8 mouse cellular contexts compared by ENCODE assay signal in the genomic region with DNA sequence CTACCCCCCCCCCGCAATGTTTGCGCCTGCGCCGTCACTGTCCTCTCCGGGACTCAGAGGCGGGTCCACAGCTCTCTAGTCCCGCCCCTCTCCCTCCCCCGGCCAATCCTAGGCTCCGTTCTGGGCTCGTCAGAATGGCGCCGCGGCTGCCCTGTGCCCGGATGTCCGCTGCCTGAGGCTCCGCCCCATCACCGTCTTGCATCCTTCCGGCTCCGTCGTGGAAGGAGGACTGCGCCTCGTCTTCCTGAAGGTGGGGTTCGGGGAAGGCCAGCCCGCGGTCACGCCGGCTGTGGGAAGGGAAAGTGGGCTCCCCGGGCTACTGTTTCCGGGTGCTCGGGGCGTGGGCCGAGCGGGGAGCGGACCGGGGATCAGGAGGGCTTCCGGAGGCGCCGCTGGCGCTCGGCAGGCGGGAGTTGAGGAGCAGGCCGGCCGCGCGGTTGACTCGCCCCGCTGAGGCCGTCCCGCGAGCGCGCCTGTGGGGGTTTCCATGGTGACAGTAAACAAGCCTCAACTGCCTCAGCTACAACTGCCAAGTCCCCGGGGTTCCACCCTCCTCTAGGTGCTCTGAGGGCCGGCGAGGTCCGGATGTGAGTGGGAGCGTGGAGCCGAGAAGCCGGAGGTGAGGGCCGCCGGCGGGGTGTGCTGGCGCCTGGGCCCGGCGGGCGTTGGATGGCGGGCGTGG. TPM values are rescaled to one million over a fixed set of nuclear protein-coding genes. Genes with fewer than 3 reads are reported as not detected.
DNase-seq lines count a peak whose midpoint lies in the region; ATAC-seq and TF ChIP-seq lines count a peak whose summit lies in the region.

No protein-coding gene starts in this region.

- peak overlapping the region; percentile 96 for H3K27ac ChIP-seq in heart, embryonic 12.5 days (ENCODE audit: poor library complexity, severe bottlenecking)
- H3K27ac ChIP-seq in kidney, postnatal 0 days: peak overlapping the region; percentile 99
- peak overlapping the region; percentile 99 for H3K27ac ChIP-seq in liver, embryonic 11.5 days (ENCODE audit: low read depth, low read length)
- H3K27ac ChIP-seq in stomach, embryonic 14.5 days (ENCODE audit: low read length): peak overlapping the region; percentile 99

- H3K4me1 ChIP-seq in erythroblast, embryonic 14.5 days (ENCODE audit: control insufficient read depth): peaks cover 78% of the 10 kb centered on the region
- peaks cover 35% of the 10 kb centered on the region for H3K4me1 ChIP-seq in heart, embryonic 12.5 days (replicated peaks)
- peaks cover 10% of the 10 kb centered on the region; the same call in 1 of the 2 replicates for H3K4me1 ChIP-seq in kidney, postnatal 0 days (replicated peaks; ENCODE audit: insufficient read depth, low read length)
- H3K4me1 ChIP-seq in liver, embryonic 11.5 days (replicated peaks; ENCODE audit: control insufficient read depth, insufficient read depth, low read length): peaks cover 25% of the 10 kb centered on the region
- peaks cover 24% of the 10 kb centered on the region for H3K4me1 ChIP-seq in stomach, embryonic 14.5 days (ENCODE audit: control insufficient read depth, insufficient read depth, low read length)

- H3K79me2 ChIP-seq in C2C12 (ENCODE audit: control insufficient read depth, insufficient read depth): peaks cover 61% of the 10 kb centered on the region

- peak overlapping the region; percentile 87 for H3K4me2 ChIP-seq in heart, embryonic 12.5 days
- H3K4me2 ChIP-seq in kidney, postnatal 0 days (ENCODE audit: low read length): peak overlapping the region; percentile 92
- peak overlapping the region; percentile 97 for H3K4me2 ChIP-seq in liver, embryonic 11.5 days
- peak overlapping the region; percentile 62 for H3K4me2 ChIP-seq in stomach, embryonic 14.5 days (replicated peaks; ENCODE audit: low read depth, low read length)

- peaks cover 12% of the 10 kb centered on the region for H3K36me3 ChIP-seq in C2C12 (ENCODE audit: control insufficient read depth, insufficient read depth)
- peaks cover 10% of the 10 kb centered on the region for H3K36me3 ChIP-seq in erythroblast, embryonic 14.5 days (ENCODE audit: control insufficient read depth)
- H3K36me3 ChIP-seq in heart, embryonic 12.5 days: no peaks in the 10 kb centered on the region
- no peaks in the 10 kb centered on the region for H3K36me3 ChIP-seq in kidney, postnatal 0 days (ENCODE audit: insufficient read depth, low read length)
- H3K36me3 ChIP-seq in liver, embryonic 11.5 days (ENCODE audit: control insufficient read depth, insufficient read depth, low read length): peaks cover 2% of the 10 kb centered on the region; the same call in 1 of the 2 replicates
- H3K36me3 ChIP-seq in stomach, embryonic 14.5 days (ENCODE audit: control insufficient read depth, insufficient read depth, low read length): no peaks in the 10 kb centered on the region

- H3K27me3 ChIP-seq in C2C12 (ENCODE audit: control insufficient read depth, insufficient read depth, insufficient read length): no peaks in the 10 kb centered on the region
- no peaks in the 10 kb centered on the region for H3K27me3 ChIP-seq in erythroblast, embryonic 14.5 days (ENCODE audit: control insufficient read depth)
- H3K27me3 ChIP-seq in heart, embryonic 12.5 days (replicated peaks): no peaks in the 10 kb centered on the region
- no peaks in the 10 kb centered on the region for H3K27me3 ChIP-seq in kidney, postnatal 0 days (ENCODE audit: insufficient read depth, low read length)
- no peaks in the 10 kb centered on the region for H3K27me3 ChIP-seq in liver, embryonic 11.5 days (replicated peaks; ENCODE audit: control insufficient read depth, insufficient read depth, low read length)
- H3K27me3 ChIP-seq in stomach, embryonic 14.5 days (ENCODE audit: control insufficient read depth, insufficient read depth, low read length): no peaks in the 10 kb centered on the region

- no peaks in the 10 kb centered on the region for H3K9me3 ChIP-seq in erythroblast, embryonic 14.5 days (ENCODE audit: control insufficient read depth, low read length)
- no peaks in the 10 kb centered on the region for H3K9me3 ChIP-seq in heart, embryonic 12.5 days (replicated peaks)
- H3K9me3 ChIP-seq in kidney, postnatal 0 days (replicated peaks; ENCODE audit: low read length): no peaks in the 10 kb centered on the region
- H3K9me3 ChIP-seq in liver, embryonic 11.5 days (ENCODE audit: control insufficient read depth, low read length): no peaks in the 10 kb centered on the region
- H3K9me3 ChIP-seq in stomach, embryonic 14.5 days (ENCODE audit: control insufficient read depth, low read depth, low read length): no peaks in the 10 kb centered on the region

- H3K79me3 ChIP-seq in C2C12 (ENCODE audit: low read depth): peaks cover 45% of the 10 kb centered on the region

- TF ChIP-seq CTCF in C2C12 (IDR thresholded peaks at IDR 0.05; ENCODE audit: control insufficient read depth, insufficient read depth, insufficient read length): no peak
- TF ChIP-seq CTCF in brain, embryonic 14.5 days (IDR thresholded peaks at IDR 0.05; ENCODE audit: borderline replicate concordance, extremely low read depth, insufficient read depth, insufficient read length): no peak
- TF ChIP-seq CTCF in kidney, postnatal 0 days (IDR thresholded peaks at IDR 0.05; ENCODE audit: low read depth): no peak

- H3ac ChIP-seq in C2C12 (ENCODE audit: control insufficient read depth, insufficient read length, low read depth): peak overlapping the region; percentile 98

- peak; percentile 99 for DNase-seq in brain, embryonic 14.5 days (ENCODE audit: low read depth)
- peak; percentile 99 for DNase-seq in kidney, postnatal 0 days (ENCODE audit: low spot score)
- peak; percentile 97 for DNase-seq in liver, embryonic 11.5 days (ENCODE audit: low spot score)
- peak; percentile 99 for DNase-seq in naive thymus-derived CD4-positive, alpha-beta T cell, adult 2 months (ENCODE audit: low read depth)

- ATAC-seq in heart, embryonic 12.5 days (ENCODE audit: insufficient number of reproducible peaks, low FRiP score): peak; percentile 97
- ATAC-seq in kidney, postnatal 0 days (replicated peaks; ENCODE audit: low FRiP score, low read depth): peak; percentile 94
- ATAC-seq in liver, embryonic 11.5 days (replicated peaks; ENCODE audit: low FRiP score): peak; percentile 89
- ATAC-seq in stomach, embryonic 14.5 days (ENCODE audit: insufficient number of reproducible peaks, insufficient read depth, low FRiP score, low read depth): peak; percentile 95

- H3K4me3 ChIP-seq in C2C12 (ENCODE audit: insufficient read depth, poor library complexity, severe bottlenecking): peak overlapping the region; percentile 98
- H3K4me3 ChIP-seq in erythroblast, embryonic 14.5 days (replicated peaks): peak overlapping the region; percentile 97
- peak overlapping the region; percentile 84 for H3K4me3 ChIP-seq in heart, embryonic 12.5 days
- H3K4me3 ChIP-seq in kidney, postnatal 0 days (replicated peaks; ENCODE audit: low read depth, low read length): peak overlapping the region; percentile 88
- H3K4me3 ChIP-seq in liver, embryonic 11.5 days (ENCODE audit: low read depth, low read length): peak overlapping the region; percentile 99
- H3K4me3 ChIP-seq in stomach, embryonic 14.5 days (ENCODE audit: low read depth, low read length): peak overlapping the region; percentile 100

- WGBS in heart, embryonic 12.5 days: 1% methylated on average over 61 of the region's 68 CpGs
- WGBS in kidney, postnatal 0 days: 1% methylated on average over 68 of the region's 68 CpGs
- under 1% methylated on average over 61 of the region's 68 CpGs for WGBS in liver, embryonic 11.5 days
- under 1% methylated on average over 64 of the region's 68 CpGs for WGBS in stomach, embryonic 14.5 days

- peak overlapping the region; percentile 93 for H3K9ac ChIP-seq in heart, embryonic 12.5 days
- peak overlapping the region; percentile 99 for H3K9ac ChIP-seq in kidney, postnatal 0 days (ENCODE audit: low read depth, low read length)
- H3K9ac ChIP-seq in liver, embryonic 11.5 days (ENCODE audit: low read depth, low read length): peak overlapping the region; percentile 100
- peak overlapping the region; percentile 99 for H3K9ac ChIP-seq in stomach, embryonic 14.5 days (replicated peaks; ENCODE audit: low read depth, low read length)

- peak; percentile 77 for TF ChIP-seq POLR2A in brain, embryonic 14.5 days (IDR thresholded peaks at IDR 0.05; ENCODE audit: borderline replicate concordance, extremely low read depth, insufficient read depth, insufficient read length, poor library complexity, severe bottlenecking)

TF ChIP-seq in C2C12, 6 proteins besides CTCF, POLR2A, EP300 and RAD21:
- TF ChIP-seq MAX (IDR thresholded peaks at IDR 0.05) (peak; percentile 40), FOSL1 (IDR thresholded peaks at IDR 0.05; ENCODE audit: insufficient read depth, low read length, poor library complexity, severe bottlenecking) (no peak), CEBPB (IDR thresholded peaks at IDR 0.05; ENCODE audit: low read depth) (no peak)

RNA-seq across cellular contexts. Expression of gene Hnrnpf, which starts 6.6 kb away (rescaled TPM):
- polyA plus RNA-seq in C2C12 (2012; fragmentation: generic; extraction: Trizol): 374 TPM
- 240 and 265 TPM in 2 replicates for polyA plus RNA-seq in brain, embryonic 14.5 days (2012; rRNA removed)
- 13.1 and 14.1 TPM in 2 replicates for polyA plus RNA-seq in erythroblast, embryonic 14.5 days (2012)
- 530 and 545 TPM in 2 replicates for polyA plus RNA-seq in heart, embryonic 12.5 days (2016; fragmentation: Nextera tagmentation; extraction: Ambion mirVana)
- 555 and 598 TPM in 2 replicates for polyA plus RNA-seq in kidney, postnatal 0 days (2015; fragmentation: Nextera tagmentation; extraction: Ambion mirVana)
- polyA plus RNA-seq in liver, embryonic 11.5 days (2014; fragmentation: Nextera tagmentation; extraction: Ambion mirVana): 960 and 1,037 TPM in 2 replicates
- 685 and 701 TPM in 2 replicates for polyA plus RNA-seq in stomach, embryonic 14.5 days (2014; fragmentation: Nextera tagmentation; extraction: Ambion mirVana)

RNA-seq across cellular contexts. Expression of gene Fxyd4, which starts 30.8 kb away (rescaled TPM):
- polyA plus RNA-seq in C2C12 (2012; fragmentation: generic; extraction: Trizol): 0.75 TPM
- not detected in 2 replicates for polyA plus RNA-seq in brain, embryonic 14.5 days (2012; rRNA removed)
- polyA plus RNA-seq in erythroblast, embryonic 14.5 days (2012): not detected in 2 replicates
- 1.2 and 1.5 TPM in 2 replicates for polyA plus RNA-seq in heart, embryonic 12.5 days (2016; fragmentation: Nextera tagmentation; extraction: Ambion mirVana)
- polyA plus RNA-seq in kidney, postnatal 0 days (2015; fragmentation: Nextera tagmentation; extraction: Ambion mirVana): 193 and 222 TPM in 2 replicates
- polyA plus RNA-seq in liver, embryonic 11.5 days (2014; fragmentation: Nextera tagmentation; extraction: Ambion mirVana): 1.2 and 2.1 TPM in 2 replicates
- 4.4 and 5.0 TPM in 2 replicates for polyA plus RNA-seq in stomach, embryonic 14.5 days (2014; fragmentation: Nextera tagmentation; extraction: Ambion mirVana)

RNA-seq across cellular contexts. Expression of gene Zfp239, which starts 44.8 kb away (rescaled TPM):
- polyA plus RNA-seq in C2C12 (2012; fragmentation: generic; extraction: Trizol): 4.4 TPM
- polyA plus RNA-seq in brain, embryonic 14.5 days (2012; rRNA removed): 9.0 and 10.6 TPM in 2 replicates
- polyA plus RNA-seq in erythroblast, embryonic 14.5 days (2012): 0.03 and 0.04 TPM in 2 replicates
- 2.5 and 2.9 TPM in 2 replicates for polyA plus RNA-seq in heart, embryonic 12.5 days (2016; fragmentation: Nextera tagmentation; extraction: Ambion mirVana)
- 9.0 and 11.0 TPM in 2 replicates for polyA plus RNA-seq in kidney, postnatal 0 days (2015; fragmentation: Nextera tagmentation; extraction: Ambion mirVana)
- polyA plus RNA-seq in liver, embryonic 11.5 days (2014; fragmentation: Nextera tagmentation; extraction: Ambion mirVana): 8.2 and 8.7 TPM in 2 replicates
- 7.1 and 7.6 TPM in 2 replicates for polyA plus RNA-seq in stomach, embryonic 14.5 days (2014; fragmentation: Nextera tagmentation; extraction: Ambion mirVana)

Comparison
In these comparisons a context has a peak if more than half of its experiments do, and no peak if none do; other contexts are left out.
1. Peak in every context shown above with its lines: DNase-seq, ATAC-seq, H3K4me3 ChIP-seq and H3K27ac ChIP-seq.
2. RNA of gene Hnrnpf, which starts 6.6 kb away (polyA plus RNA-seq): 960 to 1,037 TPM in liver, embryonic 11.5 days, 685 to 701 TPM in stomach, embryonic 14.5 days, 555 to 598 TPM in kidney, postnatal 0 days, 530 to 545 TPM in heart, embryonic 12.5 days, 374 TPM in C2C12 (single experiment) and 240 to 265 TPM in brain, embryonic 14.5 days; 13.1 to 14.1 TPM in erythroblast, embryonic 14.5 days; every median in the first group is over 10 times any median in the second.
3. RNA of gene Fxyd4, which starts 30.8 kb away (polyA plus RNA-seq): 193 to 222 TPM in kidney, postnatal 0 days; 4.4 to 5.0 TPM in stomach, embryonic 14.5 days, 1.2 to 2.1 TPM in liver, embryonic 11.5 days, 1.2 to 1.5 TPM in heart, embryonic 12.5 days, 0.75 TPM in C2C12 (single experiment), not detected in brain, embryonic 14.5 days and not detected in erythroblast, embryonic 14.5 days; every median in the first group is over 10 times any median in the second.